Mouse (Mus musculus) kidney, adult 18-20 months (tissue): ENCODE results near the gene Ttc7b.
A peak's percentile ranks its signal among the peaks of the same experiment; 100 is the strongest.

Experiments used
- DNase-seq: peaks from one replicate; pipeline ENCODE4 v3.0.0; 2021

Ttc7b gene

DNA sequence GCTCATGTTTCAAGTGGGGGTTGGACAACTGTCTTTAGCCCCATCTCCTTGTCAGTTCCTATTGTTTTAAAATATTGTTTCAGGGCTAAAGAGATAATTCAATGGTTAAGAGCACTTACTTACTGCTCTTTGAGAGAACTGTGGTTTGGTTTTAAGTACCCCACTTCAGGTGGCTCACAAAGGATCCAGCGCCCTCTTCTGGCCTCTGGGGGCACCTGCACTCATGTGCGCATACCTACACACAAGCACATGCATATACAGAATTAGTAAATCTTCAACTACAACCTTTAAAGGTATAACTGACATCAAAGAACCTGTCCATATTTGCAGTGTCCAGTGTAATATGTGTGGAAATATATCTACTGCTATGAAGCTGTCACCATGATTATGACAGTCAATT lies 226.2 kb downstream of the Ttc7b start:
- DNase-seq, result no peak

- DNase-seq, result peak; percentile 30
Observed at GRCm38 (mm10) chr12:100293956-100294355, 226.7 kb downstream of the Ttc7b start.

DNA sequence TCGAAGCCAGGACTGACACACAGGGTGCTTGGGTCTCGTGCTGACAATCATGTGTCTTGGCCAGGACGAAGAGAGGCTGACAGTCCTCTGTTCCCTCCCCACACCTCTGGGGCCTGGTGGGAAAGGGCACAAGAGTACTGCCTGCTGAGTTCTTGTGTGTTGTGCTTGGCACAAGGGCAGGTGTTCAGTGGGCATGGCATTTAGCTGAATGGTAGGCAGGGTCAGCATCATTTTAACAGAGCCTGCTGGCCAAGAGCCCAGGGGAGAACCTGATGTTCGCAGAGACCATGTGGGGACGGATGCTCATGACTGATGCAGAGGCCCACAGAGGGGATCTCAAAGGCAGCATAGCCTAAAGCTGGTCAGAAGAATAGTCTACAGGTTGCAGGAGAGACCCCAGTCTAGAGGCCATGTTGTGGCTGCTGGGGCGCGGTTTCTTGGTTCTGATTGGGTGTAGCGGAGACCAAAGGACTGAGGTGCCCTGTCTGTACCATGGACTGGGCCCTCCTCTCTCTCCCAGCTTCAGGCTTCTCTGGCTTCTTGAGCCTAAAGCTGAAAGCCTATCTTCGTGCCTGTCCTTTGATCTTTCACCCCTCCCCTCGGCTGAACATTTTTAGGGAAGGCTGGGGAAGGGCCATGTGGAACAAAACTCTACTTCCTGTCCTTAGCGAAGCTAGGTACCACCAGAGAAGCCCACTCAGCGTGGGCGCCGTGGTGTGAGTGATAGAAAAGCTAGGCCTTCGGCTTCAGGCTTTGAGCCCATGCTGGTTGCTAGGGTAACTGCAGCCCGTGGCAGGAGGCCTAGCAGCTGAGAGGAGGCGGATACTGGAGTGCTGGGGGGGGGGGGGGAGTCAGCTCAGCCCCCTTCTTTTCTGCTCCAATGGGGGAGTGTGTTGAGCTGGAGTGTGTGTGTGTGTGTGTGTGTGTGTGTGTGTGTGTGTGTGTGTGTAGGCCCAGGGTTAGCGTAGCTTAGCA lies 229.6 kb downstream of the Ttc7b start:
- DNase-seq, result no peak

GRCm38 (mm10) chr12:100290178-100290531 lies 230.5 kb downstream of the Ttc7b start:
- no peak for DNase-seq

DNA sequence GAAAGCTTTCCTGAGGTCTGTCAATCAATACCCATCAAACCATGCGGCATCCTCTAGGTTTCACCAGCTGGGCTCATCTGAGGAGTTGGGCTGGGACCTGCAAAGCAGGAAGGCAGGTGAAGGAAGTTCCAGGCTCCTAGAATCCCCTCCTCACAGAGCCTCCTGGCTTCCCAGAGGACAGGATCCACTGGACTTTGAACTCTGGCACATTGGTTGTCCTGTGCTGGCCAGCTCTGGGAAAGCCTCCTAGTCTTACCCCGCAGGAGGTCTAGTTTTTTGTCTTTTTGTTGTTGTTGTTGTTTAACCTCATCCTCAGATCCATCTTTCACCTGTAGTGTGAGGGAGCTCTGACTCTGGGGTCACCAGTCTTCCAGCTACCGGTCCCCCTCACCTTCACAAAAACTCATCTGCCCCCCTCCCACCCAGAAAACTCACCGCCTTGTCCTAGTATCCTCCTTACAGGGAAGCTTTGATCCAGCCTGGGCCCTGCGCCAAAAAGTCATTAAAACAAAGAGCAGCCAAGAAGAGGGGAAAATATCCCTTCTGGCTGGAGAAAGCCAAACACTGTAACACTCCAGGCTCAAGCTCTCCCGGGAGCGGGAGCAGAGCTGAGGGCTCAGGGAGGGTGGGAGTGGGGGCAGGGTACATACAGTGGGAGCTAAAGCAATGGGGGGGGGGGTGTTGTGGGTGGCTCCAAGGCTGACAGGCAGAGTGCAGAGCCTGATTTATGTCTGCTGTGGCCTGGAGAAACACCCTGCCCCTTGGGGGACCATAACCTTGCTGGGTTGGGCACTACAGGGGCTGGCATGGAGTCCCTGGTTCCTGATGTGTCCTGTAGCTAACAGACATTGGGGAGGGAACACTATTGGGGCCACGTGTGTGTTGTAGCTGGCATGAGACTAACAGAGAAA lies 231.1 kb downstream of the Ttc7b start:
- peak; percentile 82 for DNase-seq

DNA sequence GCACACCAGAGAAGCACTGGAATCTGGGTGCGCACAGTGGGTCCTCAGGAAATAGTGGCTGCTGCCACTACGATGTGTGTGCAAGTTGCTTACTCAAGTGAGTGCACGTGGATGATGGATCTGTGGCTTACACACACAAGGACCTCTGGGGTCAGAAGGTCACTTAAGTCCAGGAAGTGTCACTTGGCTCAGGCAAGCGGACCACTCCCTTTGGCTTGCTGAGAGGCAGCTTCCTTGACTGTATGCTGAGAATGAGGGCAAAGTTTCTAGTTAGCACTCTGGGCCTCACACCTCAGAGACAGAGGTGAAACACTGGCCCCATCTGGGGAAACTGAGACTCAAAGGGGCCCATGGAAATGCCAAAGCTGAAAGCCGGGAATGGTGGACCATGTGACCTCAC lies 232.6 kb downstream of the Ttc7b start:
- peak; percentile 37 for DNase-seq

- no peak for DNase-seq
Observed at GRCm38 (mm10) chr12:100287565-100287964, 233.1 kb downstream of the Ttc7b start.

- no peak for DNase-seq
Observed at GRCm38 (mm10) chr12:100283283-100283682, 237.3 kb downstream of the Ttc7b start.

GRCm38 (mm10) chr12:100282025-100282885 lies 238.4 kb downstream of the Ttc7b start:
- no peak for DNase-seq

GRCm38 (mm10) chr12:100280972-100281794 lies 239.4 kb downstream of the Ttc7b start:
- peak; percentile 85 for DNase-seq

GRCm38 (mm10) chr12:100279898-100280297 lies 240.7 kb downstream of the Ttc7b start:
- no peak for DNase-seq

- no peak for DNase-seq
Observed at GRCm38 (mm10) chr12:100278358-100278757, 242.3 kb downstream of the Ttc7b start.

- DNase-seq, result no peak
Observed at GRCm38 (mm10) chr12:100277534-100277905, 243.1 kb downstream of the Ttc7b start.

DNA sequence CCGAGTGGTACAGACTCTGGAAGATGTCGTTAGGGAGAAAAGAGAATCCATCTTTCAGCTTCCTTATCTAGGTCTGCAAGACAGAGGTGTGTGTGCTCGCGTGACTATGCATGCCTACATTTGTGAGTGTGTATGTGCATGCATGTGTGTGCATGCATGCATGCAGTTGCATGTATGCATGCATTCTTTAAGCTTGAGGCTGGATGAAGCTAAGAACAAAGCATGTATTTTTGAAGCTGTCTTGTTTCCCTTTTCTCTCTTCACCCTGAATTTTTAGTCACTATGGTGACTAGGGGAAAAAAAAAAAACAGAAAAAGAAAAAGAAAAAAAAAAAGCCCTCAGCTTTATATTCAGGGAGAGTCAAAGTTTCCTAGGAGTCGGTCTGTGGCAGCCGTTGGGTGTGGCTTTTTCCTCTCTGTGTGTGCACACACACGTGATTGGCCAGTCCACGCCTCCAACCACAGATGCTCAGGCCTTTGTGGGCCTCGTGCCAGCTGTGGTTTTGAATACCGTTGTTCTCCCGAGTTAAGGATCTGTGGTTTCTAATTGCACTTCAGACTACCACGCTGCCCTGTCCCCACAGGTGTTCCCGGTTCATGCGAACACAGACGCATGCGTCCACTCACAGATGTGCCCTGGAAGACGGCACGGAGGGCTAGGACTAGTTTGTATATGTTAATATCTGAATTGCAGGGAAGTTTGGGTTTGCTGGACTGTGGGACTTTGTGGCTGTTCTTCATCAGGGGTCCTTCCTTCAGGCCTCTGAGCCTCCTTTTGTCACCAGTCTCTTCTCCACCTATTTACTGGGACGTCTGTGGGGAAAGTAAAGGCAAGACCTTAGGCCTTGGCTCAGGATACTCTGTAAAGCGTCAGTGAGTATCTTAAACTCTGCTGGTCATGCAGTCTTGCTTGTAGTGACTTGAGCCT lies 243.8 kb downstream of the Ttc7b start:
- DNase-seq, result peak; percentile 69

- peak; percentile 75 for DNase-seq
Observed at GRCm38 (mm10) chr12:100275850-100276249, 244.8 kb downstream of the Ttc7b start.

DNA sequence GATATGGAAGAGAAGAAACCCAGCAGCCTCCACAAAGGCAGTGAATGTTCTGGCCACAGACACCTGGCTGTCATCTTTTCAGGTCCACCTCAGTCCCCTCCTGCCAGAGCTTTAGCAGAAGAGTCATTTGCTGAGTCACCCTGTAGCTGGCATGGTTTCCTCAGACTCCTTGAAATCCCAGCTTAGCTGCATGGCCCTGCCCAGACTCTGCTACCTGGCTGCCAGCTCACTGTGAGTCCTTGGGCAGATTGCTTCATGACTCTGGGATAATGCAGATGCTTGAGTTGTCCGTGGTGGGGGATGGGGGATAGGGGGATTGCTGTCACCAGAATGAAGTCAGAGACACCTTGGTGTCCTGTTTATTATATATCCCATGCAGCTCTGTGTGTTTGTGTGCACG lies 247.6 kb downstream of the Ttc7b start:
- no peak for DNase-seq

GRCm38 (mm10) chr12:100269967-100270662 lies 250.5 kb downstream of the Ttc7b start:
- no peak for DNase-seq

DNA sequence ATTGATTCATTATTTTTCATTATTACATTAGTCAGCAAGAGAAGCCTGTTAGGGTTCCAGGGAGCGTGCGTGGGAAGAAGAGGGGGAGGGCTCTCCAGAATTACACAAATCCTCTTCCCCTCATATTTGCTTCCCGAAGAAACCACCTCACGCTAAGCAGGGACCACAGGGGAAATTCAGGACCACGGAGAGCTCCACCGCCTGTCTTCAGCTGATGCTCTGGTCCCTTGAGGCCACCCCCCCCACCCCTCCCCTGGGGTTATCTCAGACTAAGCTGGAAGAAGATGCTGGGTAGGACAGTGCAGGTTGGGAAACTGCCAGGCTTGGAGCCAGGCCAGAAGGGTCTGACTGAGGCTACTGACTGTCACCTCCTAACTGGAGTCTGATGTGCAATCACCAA lies 252.6 kb downstream of the Ttc7b start:
- peak; percentile 36 for DNase-seq

- DNase-seq, result no peak
Observed at GRCm38 (mm10) chr12:100265546-100266309, 254.9 kb downstream of the Ttc7b start.
